Comparison of ENCODE assay signal across 14 mouse cellular contexts in genomic region chr10:60819179-60819578, GRCm38 (mm10). TPM values are rescaled to one million over a fixed set of nuclear protein-coding genes. Genes with fewer than 3 reads are reported as not detected.
DNase-seq lines count a peak whose midpoint lies in the region; ATAC-seq and TF ChIP-seq lines count a peak whose summit lies in the region.
"Had no signal": no experiment of that assay in that cellular context is flagged by ENCODE, and none has a peak within 500 bp of the region (broad histone marks: within the 10 kb centered on the region; RNA-seq: fewer than 3 reads in every experiment).

No protein-coding gene starts in this region.

- WGBS in heart, embryonic 12.5 days, result 19% methylated on average over 5 of the region's 5 CpGs
- WGBS in liver, postnatal 0 days (ENCODE audit: insufficient replicate concordance), result 58% methylated on average over 5 of the region's 5 CpGs
- 73% methylated on average over 5 of the region's 5 CpGs for WGBS in liver, embryonic 11.5 days
- 45% methylated on average over 5 of the region's 5 CpGs for WGBS in stomach, embryonic 15.5 days

- H3K4me2 ChIP-seq in heart, embryonic 12.5 days, result peak overlapping the region; percentile 20; the same call in 1 of the 2 replicates
- H3K4me2 ChIP-seq in liver, postnatal 0 days (ENCODE audit: low read depth, low read length), result no peak overlapping the region
- H3K4me2 ChIP-seq in liver, embryonic 11.5 days, result no peak overlapping the region
- H3K4me2 ChIP-seq in stomach, embryonic 15.5 days, result no peak overlapping the region
- H3K4me2 ChIP-seq: embryonic facial prominence, embryonic 13.5 days; liver, embryonic 12.5 days; neural tube, embryonic 12.5 days had no signal

- TF ChIP-seq CTCF in liver, postnatal 0 days (IDR thresholded peaks at IDR 0.05; ENCODE audit: low read depth), result no peak

- peak overlapping the region; percentile 100 for H3K27ac ChIP-seq in heart, embryonic 12.5 days (ENCODE audit: poor library complexity, severe bottlenecking)
- H3K27ac ChIP-seq in liver, postnatal 0 days (ENCODE audit: low read depth), result no peak overlapping the region
- H3K27ac ChIP-seq in liver, embryonic 11.5 days (ENCODE audit: low read depth, low read length), result no peak overlapping the region
- peak overlapping the region; percentile 49; the same call in 1 of the 2 replicates for H3K27ac ChIP-seq in stomach, embryonic 15.5 days
- H3K27ac ChIP-seq: embryonic facial prominence, embryonic 13.5 days; liver, embryonic 12.5 days; neural tube, embryonic 12.5 days had no signal

- peaks cover 100% of the 10 kb centered on the region for H3K4me1 ChIP-seq in heart, embryonic 12.5 days (replicated peaks)
- H3K4me1 ChIP-seq in liver, postnatal 0 days (ENCODE audit: insufficient read depth), result peaks cover 9% of the 10 kb centered on the region; the same call in 1 of the 2 replicates
- H3K4me1 ChIP-seq in liver, embryonic 11.5 days (replicated peaks; ENCODE audit: control insufficient read depth, insufficient read depth, low read length), result peaks cover 31% of the 10 kb centered on the region
- H3K4me1 ChIP-seq in stomach, embryonic 15.5 days, result peaks cover 40% of the 10 kb centered on the region

- DNase-seq in heart, postnatal 4 days, result no peak
- DNase-seq in liver, postnatal 0 days, result peak; percentile 40
- DNase-seq in liver, embryonic 11.5 days (ENCODE audit: low spot score), result no peak
- DNase-seq in cerebellum, postnatal 10 days, result peak; percentile 57 to 68
- no peak for DNase-seq in testis, postnatal 14 days (ENCODE audit: low spot score)
- DNase-seq: gastrocnemius, postnatal 36 days had no signal

- no peak overlapping the region for H3K9ac ChIP-seq in heart, embryonic 12.5 days
- no peak overlapping the region for H3K9ac ChIP-seq in liver, postnatal 0 days (replicated peaks)
- H3K9ac ChIP-seq in liver, embryonic 11.5 days (ENCODE audit: low read depth, low read length), result no peak overlapping the region
- H3K9ac ChIP-seq in stomach, embryonic 15.5 days, result no peak overlapping the region
- H3K9ac ChIP-seq: embryonic facial prominence, embryonic 13.5 days; liver, embryonic 12.5 days; neural tube, embryonic 12.5 days had no signal

- no peaks in the 10 kb centered on the region for H3K9me3 ChIP-seq in heart, embryonic 12.5 days (replicated peaks)
- H3K9me3 ChIP-seq in liver, postnatal 0 days (ENCODE audit: low read length), result no peaks in the 10 kb centered on the region
- H3K9me3 ChIP-seq in liver, embryonic 11.5 days (ENCODE audit: control insufficient read depth, low read length), result no peaks in the 10 kb centered on the region
- no peaks in the 10 kb centered on the region for H3K9me3 ChIP-seq in stomach, embryonic 15.5 days
- H3K9me3 ChIP-seq: embryonic facial prominence, embryonic 13.5 days; liver, embryonic 12.5 days; neural tube, embryonic 12.5 days had no signal

- H3K27me3 ChIP-seq in heart, embryonic 12.5 days (replicated peaks), result no peaks in the 10 kb centered on the region
- H3K27me3 ChIP-seq in liver, postnatal 0 days (ENCODE audit: insufficient read depth, low read length), result peaks cover 2% of the 10 kb centered on the region; the same call in 1 of the 2 replicates
- H3K27me3 ChIP-seq in liver, embryonic 11.5 days (replicated peaks; ENCODE audit: control insufficient read depth, insufficient read depth, low read length), result peaks cover 12% of the 10 kb centered on the region
- no peaks in the 10 kb centered on the region for H3K27me3 ChIP-seq in stomach, embryonic 15.5 days (replicated peaks)
- H3K27me3 ChIP-seq: embryonic facial prominence, embryonic 13.5 days; neural tube, embryonic 12.5 days had no signal

- no peak for TF ChIP-seq EP300 in liver, postnatal 0 days (IDR thresholded peaks at IDR 0.05; ENCODE audit: low read depth)

- no peak for ATAC-seq in heart, embryonic 12.5 days (ENCODE audit: insufficient number of reproducible peaks, low FRiP score)
- ATAC-seq in liver, postnatal 0 days, result peak; percentile 41; the same call in 1 of the 2 replicates
- no peak for ATAC-seq in liver, embryonic 11.5 days (replicated peaks; ENCODE audit: low FRiP score)
- no peak for ATAC-seq in stomach, embryonic 15.5 days (ENCODE audit: insufficient read depth, low FRiP score, low read depth)
- no peak for ATAC-seq in activated CD4-positive, CD25-positive, alpha-beta regulatory T cell, adult 4 months
- ATAC-seq: forebrain, embryonic 16.5 days; hindbrain, embryonic 16.5 days; liver, embryonic 12.5 days had no signal

- H3K36me3 ChIP-seq in heart, embryonic 12.5 days, result no peaks in the 10 kb centered on the region; the same call in 1 of the 2 replicates
- H3K36me3 ChIP-seq in liver, postnatal 0 days (replicated peaks; ENCODE audit: insufficient read depth, low read length), result no peaks in the 10 kb centered on the region
- no peaks in the 10 kb centered on the region for H3K36me3 ChIP-seq in liver, embryonic 11.5 days (ENCODE audit: control insufficient read depth, insufficient read depth, low read length)
- no peaks in the 10 kb centered on the region for H3K36me3 ChIP-seq in stomach, embryonic 15.5 days
- H3K36me3 ChIP-seq: embryonic facial prominence, embryonic 13.5 days; liver, embryonic 12.5 days; neural tube, embryonic 12.5 days had no signal

- H3K4me3 ChIP-seq in heart, embryonic 12.5 days, result no peak overlapping the region
- H3K4me3 ChIP-seq in liver, postnatal 0 days (ENCODE audit: low read depth, low read length), result no peak overlapping the region
- no peak overlapping the region for H3K4me3 ChIP-seq in liver, embryonic 11.5 days (ENCODE audit: low read depth, low read length)
- H3K4me3 ChIP-seq in stomach, embryonic 15.5 days (replicated peaks), result no peak overlapping the region
- H3K4me3 ChIP-seq: embryonic facial prominence, embryonic 13.5 days; liver, embryonic 12.5 days; neural tube, embryonic 12.5 days had no signal

RNA-seq across cellular contexts. Expression of gene Unc5b, which starts 12.2 kb away (rescaled TPM):
- polyA plus RNA-seq in heart, embryonic 12.5 days (2016; fragmentation: Nextera tagmentation; extraction: Ambion mirVana), result 18.4 and 18.7 TPM in 2 replicates
- total RNA-seq in heart, postnatal 4 days (2021), result 10 to 100 TPM; 42.1 to 43.3 TPM
- 0.39 and 0.40 TPM in 2 replicates for polyA plus RNA-seq in liver, postnatal 0 days (2015; fragmentation: Nextera tagmentation; extraction: Ambion mirVana)
- polyA plus RNA-seq in liver, embryonic 11.5 days (2014; fragmentation: Nextera tagmentation; extraction: Ambion mirVana), result 3.2 and 4.2 TPM in 2 replicates
- polyA plus RNA-seq in stomach, embryonic 15.5 days (2015; fragmentation: Nextera tagmentation; extraction: Ambion mirVana), result 3.8 and 4.0 TPM in 2 replicates
- not detected for polyA plus RNA-seq in activated CD4-positive, CD25-positive, alpha-beta regulatory T cell, adult 4 months (2017; shearing (Covaris generic))

Comparison
In these comparisons a context has a peak if more than half of its experiments do, and no peak if none do; other contexts are left out.
1. DNase-seq: peak in liver, postnatal 0 days (single experiment) and cerebellum, postnatal 10 days (2 of 2); none in heart, postnatal 4 days (single experiment), liver, embryonic 11.5 days (single experiment) and testis, postnatal 14 days (single experiment).
2. H3K27ac ChIP-seq: peak in heart, embryonic 12.5 days (single experiment) and stomach, embryonic 15.5 days (single experiment); none in liver, postnatal 0 days (single experiment) and liver, embryonic 11.5 days (single experiment).